Mouse (Mus musculus) limb, embryonic 14.5 days (tissue): ENCODE measurements around the gene Man2c1. TPM values are rescaled to one million over a fixed set of nuclear protein-coding genes. Genes with fewer than 3 reads are reported as not detected.

Source experiments
- ATAC-seq: fragments of 200-750 bp; cut with Nextera tagmentation; 2 replicates; pipeline ENCODE4 v1.8.0; 2017; ENCODE audit warnings: low read depth, moderate number of reproducible peaks, moderate TSS enrichment; ENCODE audit not compliant: low FRiP score
- DNase-seq: peaks from one replicate; pipeline ENCODE4 v3.0.0-alpha.2; 2015; ENCODE audit warnings: low spot score
- H3K27ac ChIP-seq: fragments of 300-500 bp; sonication (generic); replicated peaks from 2 replicates; pipeline ENCODE4 v1.5.1; 2014; ENCODE audit warnings: low read depth, mild to moderate bottlenecking, low read length, moderate library complexity, mixed read lengths
- H3K27me3 ChIP-seq: fragments of 300-500 bp; sonication (generic); 2 replicates; pipeline ENCODE4 v1.6.1; 2014; ENCODE audit warnings: low read length, mixed read lengths; ENCODE audit not compliant: control insufficient read depth, insufficient read depth
- H3K36me3 ChIP-seq: fragments of 300-500 bp; sonication (generic); 2 replicates; pipeline ENCODE4 v1.6.1; 2014; ENCODE audit warnings: mild to moderate bottlenecking, low read length, moderate library complexity, mixed read lengths; ENCODE audit not compliant: control insufficient read depth, insufficient read depth
- H3K4me1 ChIP-seq: fragments of 300-500 bp; sonication (generic); 2 replicates; pipeline ENCODE4 v1.6.1; 2014; ENCODE audit warnings: antibody characterized with exemption, low read length, mixed read lengths; ENCODE audit not compliant: control insufficient read depth, insufficient read depth
- H3K4me2 ChIP-seq: fragments of 300-500 bp; sonication (generic); replicated peaks from 2 replicates; pipeline ENCODE4 v1.6.1; 2014; ENCODE audit warnings: low read depth, mild to moderate bottlenecking, low read length, moderate library complexity; ENCODE audit not compliant: severe bottlenecking
- H3K4me3 ChIP-seq: fragments of 300-500 bp; sonication (generic); replicated peaks from 2 replicates; pipeline ENCODE4 v1.5.1; 2014; ENCODE audit warnings: low read length
- H3K9ac ChIP-seq: fragments of 300-500 bp; sonication (generic); 2 replicates; pipeline ENCODE4 v1.6.1; 2014; ENCODE audit warnings: mild to moderate bottlenecking, low read depth, low read length, moderate library complexity; ENCODE audit not compliant: severe bottlenecking
- H3K9me3 ChIP-seq: fragments of 300-500 bp; sonication (generic); 2 replicates; pipeline ENCODE4 v1.6.1; 2016; ENCODE audit warnings: low read length; ENCODE audit not compliant: control insufficient read depth
- POLR2A ChIP-seq: fragments of 200-500 bp; IDR thresholded peaks from 2 replicates; pipeline ENCODE4 v1.8.0; 2012; ENCODE audit warnings: inconsistent platforms, mild to moderate bottlenecking, moderate library complexity, borderline replicate concordance; ENCODE audit not compliant: insufficient read depth, insufficient read length; ENCODE audit errors: extremely low read depth
- WGBS: fragments of 180-500 bp; shearing (Covaris S2); extraction: QIAGEN DNeasy Blood & Tissue Kit; methylation state at CpG from one replicate; pipeline ENCODE4 v1.1.7; 2014; 5-methylcytosine and 5-hydroxymethylcytosine counted together
- polyA plus RNA-seq, 2 experiments: library from polyadenylated mRNA; depleted of rRNA in 1 of 2; stranded (reverse) in 1 of 2; unstranded in 1 of 2; fragments of >200 nt; fragmentation: Nextera tagmentation in 1 of 2; extraction: Ambion mirVana in 1 of 2; gene quantifications; 2 replicates each; pipeline versions ENCODE4 v1.2.1 to v1.2.3; 2012 to 2014

Man2c1 gene
- polyA plus RNA-seq, 2 experiments = 41.3 to 177 TPM

DNA sequence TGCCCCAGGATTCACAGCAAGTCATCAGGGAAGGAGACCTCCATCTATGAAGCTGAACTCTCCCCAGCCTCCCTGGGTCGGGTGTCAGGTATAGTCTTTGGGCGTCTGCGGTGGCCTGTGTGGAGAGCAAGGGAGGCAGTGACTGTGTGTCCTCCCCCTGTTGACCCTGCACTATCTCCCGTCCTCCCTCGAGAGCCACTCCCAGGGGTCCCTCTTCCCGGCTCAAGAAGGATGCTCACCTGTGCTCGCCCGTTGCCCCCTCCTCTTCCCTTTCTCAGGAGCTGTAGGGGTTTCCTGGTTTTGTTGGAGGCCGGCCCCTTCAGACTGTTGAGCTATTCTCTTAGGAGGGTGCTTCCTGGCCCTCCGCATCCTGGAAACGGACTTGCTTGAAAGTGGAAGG is 12.7 kb downstream of the Man2c1 start:
- no peak for TF ChIP-seq POLR2A
- Histone ChIP-seq H3K4me2 (no peak overlapping the region), H3K4me3 (no peak overlapping the region), H3K27ac (no peak overlapping the region), H3K4me1 (peaks cover 6% of the 10 kb centered on the region), H3K27me3 (no peaks in the 10 kb centered on the region), H3K9ac (no peak overlapping the region), H3K9me3 (no peaks in the 10 kb centered on the region), H3K36me3 (peaks cover 47% of the 10 kb centered on the region)
- no peak for DNase-seq
- WGBS = 80% methylated on average over 11 of the region's 11 CpGs
- ATAC-seq = no peak

DNA sequence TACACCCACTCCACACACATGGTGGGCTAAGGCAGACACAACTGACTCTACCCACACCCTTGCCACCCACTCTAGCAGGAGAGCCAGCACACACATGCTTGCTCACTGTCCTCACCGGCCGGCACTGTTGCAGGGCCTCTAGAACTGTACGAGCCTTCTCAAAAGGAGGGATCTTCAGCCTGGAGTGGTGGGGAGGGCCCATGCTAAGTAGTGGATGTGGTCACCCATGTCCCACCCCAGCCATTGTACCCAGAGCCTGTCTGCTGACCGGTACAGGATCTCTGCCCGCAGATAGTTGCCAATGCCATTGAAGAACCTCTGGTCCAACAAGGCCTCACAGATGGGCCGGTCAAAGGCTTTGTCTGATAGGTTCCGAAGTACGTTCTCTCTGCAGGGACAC is 14.3 kb downstream of the Man2c1 start:
- H3K36me3 ChIP-seq = peaks cover 31% of the 10 kb centered on the region
- H3K9ac ChIP-seq = no peak overlapping the region
- no peak for DNase-seq
- H3K27me3 ChIP-seq = no peaks in the 10 kb centered on the region
- H3K4me1 ChIP-seq = peaks cover 6% of the 10 kb centered on the region
- TF ChIP-seq POLR2A = no peak
- WGBS = 91% methylated on average over 8 of the region's 8 CpGs
- no peak overlapping the region for H3K27ac ChIP-seq
- no peak for ATAC-seq
- no peaks in the 10 kb centered on the region for H3K9me3 ChIP-seq
- no peak overlapping the region for H3K4me3 ChIP-seq
- no peak overlapping the region for H3K4me2 ChIP-seq

DNA sequence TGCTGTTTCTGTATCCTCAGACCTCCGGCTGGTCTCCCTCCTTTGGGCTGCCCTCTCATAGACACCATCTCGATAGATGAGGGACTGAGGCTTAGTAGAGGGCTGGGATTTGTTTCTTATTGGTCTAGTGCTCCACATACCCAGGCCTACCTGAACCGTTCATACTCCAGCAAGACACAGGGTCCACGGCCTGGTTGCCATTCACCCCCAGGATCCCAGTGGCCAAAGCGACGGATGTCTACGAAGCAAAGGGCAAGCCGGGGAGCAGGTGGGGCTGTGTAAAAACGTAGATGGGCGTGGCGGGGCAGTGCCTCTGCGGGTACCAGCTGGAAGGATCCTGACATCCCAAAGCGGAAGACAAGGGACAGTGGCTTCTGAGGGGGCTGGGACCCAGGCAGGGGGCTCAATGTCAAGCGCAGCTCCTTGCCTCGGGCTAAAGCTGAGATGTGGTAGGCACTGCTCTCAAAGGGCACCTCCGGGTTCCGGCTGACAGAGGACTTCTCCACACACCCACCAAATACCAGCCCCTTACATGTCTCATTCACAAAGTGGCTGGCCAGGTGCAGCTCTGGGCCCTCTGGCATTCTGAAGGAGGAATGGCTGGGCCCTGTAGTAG is 16.1 kb downstream of the Man2c1 start:
- no peak overlapping the region for H3K9ac ChIP-seq
- H3K9me3 ChIP-seq = no peaks in the 10 kb centered on the region
- no peak overlapping the region for H3K4me3 ChIP-seq
- TF ChIP-seq POLR2A = no peak
- WGBS = 88% methylated on average over 17 of the region's 17 CpGs
- H3K4me2 ChIP-seq = peak overlapping the region; percentile 64; the same call in 1 of the 2 replicates
- H3K36me3 ChIP-seq = peaks cover 15% of the 10 kb centered on the region; the same call in 1 of the 2 replicates
- peaks cover 6% of the 10 kb centered on the region for H3K4me1 ChIP-seq
- H3K27me3 ChIP-seq = no peaks in the 10 kb centered on the region
- ATAC-seq = no peak
- H3K27ac ChIP-seq = no peak overlapping the region
- DNase-seq = no peak

DNA sequence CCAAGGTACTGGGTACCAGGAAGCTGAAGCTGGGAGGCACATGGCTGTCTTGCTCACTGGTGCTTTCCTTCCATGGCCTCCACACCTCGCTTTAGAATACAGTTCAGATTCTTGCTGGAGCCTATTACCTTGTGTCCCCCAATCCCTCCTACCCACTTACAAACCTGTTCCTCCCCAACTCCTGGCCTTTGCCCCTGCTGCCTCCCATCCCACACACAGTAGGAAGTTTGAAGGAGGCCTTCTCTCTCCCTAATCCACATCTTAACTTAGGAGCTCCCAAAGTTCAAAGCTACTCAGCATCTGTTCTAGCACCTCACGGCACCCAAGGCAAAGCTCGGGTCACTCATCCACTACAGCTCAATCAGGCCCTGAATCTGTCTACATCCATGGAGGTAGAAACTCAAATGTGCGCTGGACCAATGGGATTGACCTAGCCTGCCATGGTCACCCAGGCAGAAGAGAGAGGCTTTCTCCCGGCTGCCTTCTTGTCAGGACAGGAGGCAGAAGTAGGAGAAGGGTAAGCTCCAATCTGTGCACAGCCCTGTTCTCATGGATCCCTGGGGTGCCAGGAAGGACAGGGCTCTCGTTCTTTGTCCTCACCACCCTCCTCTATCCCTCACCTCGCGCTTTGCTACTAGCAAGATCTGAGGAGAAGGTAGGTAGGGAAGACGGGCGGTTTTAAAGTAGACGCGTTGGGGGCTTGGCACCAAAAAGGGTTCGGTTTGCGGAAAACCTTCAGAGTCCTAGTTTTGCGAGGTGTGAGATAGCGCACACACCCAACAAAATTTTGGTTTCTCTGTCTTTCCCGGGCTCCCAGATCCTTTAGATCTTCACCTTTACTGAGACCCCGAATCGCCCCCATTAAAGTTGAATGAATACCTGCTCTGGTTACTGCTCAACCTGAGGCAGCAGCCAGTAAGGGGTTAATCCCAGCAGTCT is 17.0 kb downstream of the Man2c1 start:
- H3K4me3 ChIP-seq = peak overlapping the region; percentile 48
- WGBS = 8% methylated on average over 19 of the region's 19 CpGs
- ATAC-seq = no peak
- no peak for TF ChIP-seq POLR2A
- no peaks in the 10 kb centered on the region for H3K27me3 ChIP-seq
- H3K9me3 ChIP-seq = no peaks in the 10 kb centered on the region
- peak overlapping the region; percentile 65 for H3K9ac ChIP-seq
- H3K36me3 ChIP-seq = peaks cover 7% of the 10 kb centered on the region; the same call in 1 of the 2 replicates
- H3K27ac ChIP-seq = peak overlapping the region; percentile 67
- peaks cover 6% of the 10 kb centered on the region for H3K4me1 ChIP-seq
- no peak for DNase-seq
- H3K4me2 ChIP-seq = peak overlapping the region; percentile 64

DNA sequence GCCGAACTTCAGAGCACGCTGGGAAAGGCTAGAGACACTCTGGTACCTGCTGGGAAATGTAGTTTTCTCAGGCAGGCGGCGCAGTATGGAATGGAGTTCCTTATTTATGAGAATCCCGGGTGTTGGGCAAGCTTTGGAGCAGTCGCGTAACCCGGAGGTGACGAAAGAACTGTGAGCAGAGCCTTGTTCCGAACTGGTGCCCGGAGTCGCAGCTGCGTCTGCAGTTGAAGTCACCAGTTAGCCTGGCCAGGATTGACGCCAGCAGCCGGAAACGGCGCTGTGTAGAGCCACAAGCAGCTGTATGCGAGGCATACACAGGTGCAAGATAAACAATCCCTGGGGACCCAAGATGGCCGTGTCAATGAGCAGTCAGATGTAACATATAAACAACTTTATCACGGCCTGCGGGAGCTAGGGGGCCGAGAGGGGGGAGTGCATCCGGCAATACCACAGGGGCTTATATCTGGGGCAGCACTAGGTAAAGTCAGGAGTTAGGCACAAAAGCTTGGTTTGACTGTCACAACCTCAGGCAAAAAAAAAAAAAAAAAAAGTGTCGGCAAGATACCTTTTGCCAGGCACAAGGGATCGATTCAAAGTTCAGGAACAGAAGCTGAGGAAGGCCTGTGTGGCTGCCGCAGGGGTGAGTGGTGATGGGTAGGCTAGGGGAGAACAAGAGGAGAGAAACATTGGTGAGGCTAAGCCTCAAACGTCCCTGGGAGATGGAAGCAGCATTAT is 17.8 kb downstream of the Man2c1 start, which contains the start of gene Neil1:
Gene Neil1, minus strand, starts transcription at position 162 of the 735 bp plus-strand sequence.
- peak within 1 kb of the TSS; percentile 48 for H3K4me3 ChIP-seq
- peak; percentile 55; the same call in 1 of the 2 replicates for TF ChIP-seq POLR2A
- peak within 1 kb of the TSS; percentile 67 for H3K27ac ChIP-seq
- H3K36me3 ChIP-seq = peaks cover 7% of the 10 kb centered on the region; the same call in 1 of the 2 replicates
- peak within 1 kb of the TSS; percentile 64 for H3K4me2 ChIP-seq
- ATAC-seq = peak; percentile 90
- H3K9me3 ChIP-seq = no peaks in the 10 kb centered on the region
- peak; percentile 93 for DNase-seq
- H3K27me3 ChIP-seq = no peaks in the 10 kb centered on the region
- H3K4me1 ChIP-seq = peaks cover 6% of the 10 kb centered on the region
- H3K9ac ChIP-seq = peak within 1 kb of the TSS; percentile 65
- under 1% methylated on average over 27 of the region's 27 CpGs for WGBS
